Mouse (Mus musculus) thymus, adult 2 months (tissue): Measurements from ENCODE around the gene Meis2. TPM values are rescaled to one million over a fixed set of nuclear protein-coding genes. Genes with fewer than 3 reads are reported as not detected.

Source experiments
- DNase-seq: peaks from one replicate; pipeline ENCODE4 v3.0.0; 2021
- H3K27ac ChIP-seq: fragments of 200-500 bp; 2 replicates; pipeline ENCODE4 v1.5.1; 2012; ENCODE audit warnings: low read length, control low read depth; ENCODE audit not compliant: control insufficient read depth, insufficient read depth
- H3K27me3 ChIP-seq: fragments of 200-500 bp; 2 replicates; pipeline ENCODE4 v1.6.1; 2012; ENCODE audit warnings: mild to moderate bottlenecking, low read length, moderate library complexity, mixed read lengths; ENCODE audit not compliant: control insufficient read depth, insufficient read depth
- H3K36me3 ChIP-seq: fragments of 200-500 bp; 2 replicates; pipeline ENCODE4 v1.6.1; 2012; ENCODE audit warnings: mild to moderate bottlenecking, low read length, moderate library complexity; ENCODE audit not compliant: control insufficient read depth, insufficient read depth
- H3K4me1 ChIP-seq: fragments of 200-500 bp; replicated peaks from 2 replicates; pipeline ENCODE4 v1.6.1; 2012; ENCODE audit warnings: low read length; ENCODE audit not compliant: control insufficient read depth, insufficient read depth
- H3K4me3 ChIP-seq: fragments of 200-500 bp; 2 replicates; pipeline ENCODE4 v1.5.1; 2012; ENCODE audit warnings: mild to moderate bottlenecking, low read length, control low read depth, moderate library complexity; ENCODE audit not compliant: control insufficient read depth, insufficient read depth
- CTCF ChIP-seq: fragments of 200-500 bp; IDR thresholded peaks from 2 replicates; pipeline ENCODE4 v1.5.1; 2012; ENCODE audit warnings: mild to moderate bottlenecking, control low read depth, low read length, moderate library complexity, borderline replicate concordance; ENCODE audit not compliant: control insufficient read depth, poor library complexity, insufficient read depth; ENCODE audit errors: extremely low read depth
- POLR2A ChIP-seq: fragments of 200-500 bp; IDR thresholded peaks from 2 replicates; pipeline ENCODE4 v1.6.1; 2012; ENCODE audit warnings: mild to moderate bottlenecking, low read length, control low read depth, moderate library complexity; ENCODE audit not compliant: control insufficient read depth, poor library complexity, insufficient read depth; ENCODE audit errors: extremely low read depth
- WGBS: fragments of 180-500 bp; shearing (Covaris S2); methylation state at CpG from one replicate; pipeline ENCODE4 v1.1.7; 2018; 5-methylcytosine and 5-hydroxymethylcytosine counted together
- polyA plus RNA-seq: library from polyadenylated mRNA; depleted of rRNA; stranded (reverse); fragments of >200 nt; gene quantifications from 2 replicates; pipeline ENCODE4 v1.2.3, GENCODE M21; 2012

Meis2 gene
- polyA plus RNA-seq, 1 experiment = 10.5 TPM

- H3K4me1 ChIP-seq = no peaks in the 10 kb centered on the region
- no peak for DNase-seq
- H3K27ac ChIP-seq = no peak overlapping the region
- 79% methylated on average over 6 of the region's 6 CpGs for WGBS
- H3K4me3 ChIP-seq = no peak overlapping the region
- H3K36me3 ChIP-seq = no peaks in the 10 kb centered on the region
- no peaks in the 10 kb centered on the region for H3K27me3 ChIP-seq
- no peak for TF ChIP-seq CTCF
- TF ChIP-seq POLR2A = no peak
Observed at GRCm38 (mm10) chr2:115813721-115814120, 251.9 kb downstream of the Meis2 start.

- Histone ChIP-seq H3K4me3 (no peak overlapping the region), H3K27ac (no peak overlapping the region)
- WGBS = 34% methylated on average over 11 of the region's 11 CpGs
Observed at GRCm38 (mm10) chr2:115813316-115813715, 252.3 kb downstream of the Meis2 start.

More at GRCm38 (mm10) chr2:115813316-115813715, 252.3 kb downstream of the Meis2 start:
- H3K4me1 ChIP-seq = no peaks in the 10 kb centered on the region
- H3K36me3 ChIP-seq = no peaks in the 10 kb centered on the region
- H3K27me3 ChIP-seq = no peaks in the 10 kb centered on the region
- DNase-seq = no peak
- no peak for TF ChIP-seq CTCF
- no peak for TF ChIP-seq POLR2A
